Mouse (Mus musculus): ENCODE data around the gene Ptbp3. TPM values are rescaled to one million over a fixed set of nuclear protein-coding genes. Genes with fewer than 3 reads are reported as not detected.

The Ptbp3 gene
- polyA plus RNA-seq, 1 experiment, result 159 TPM

DNA sequence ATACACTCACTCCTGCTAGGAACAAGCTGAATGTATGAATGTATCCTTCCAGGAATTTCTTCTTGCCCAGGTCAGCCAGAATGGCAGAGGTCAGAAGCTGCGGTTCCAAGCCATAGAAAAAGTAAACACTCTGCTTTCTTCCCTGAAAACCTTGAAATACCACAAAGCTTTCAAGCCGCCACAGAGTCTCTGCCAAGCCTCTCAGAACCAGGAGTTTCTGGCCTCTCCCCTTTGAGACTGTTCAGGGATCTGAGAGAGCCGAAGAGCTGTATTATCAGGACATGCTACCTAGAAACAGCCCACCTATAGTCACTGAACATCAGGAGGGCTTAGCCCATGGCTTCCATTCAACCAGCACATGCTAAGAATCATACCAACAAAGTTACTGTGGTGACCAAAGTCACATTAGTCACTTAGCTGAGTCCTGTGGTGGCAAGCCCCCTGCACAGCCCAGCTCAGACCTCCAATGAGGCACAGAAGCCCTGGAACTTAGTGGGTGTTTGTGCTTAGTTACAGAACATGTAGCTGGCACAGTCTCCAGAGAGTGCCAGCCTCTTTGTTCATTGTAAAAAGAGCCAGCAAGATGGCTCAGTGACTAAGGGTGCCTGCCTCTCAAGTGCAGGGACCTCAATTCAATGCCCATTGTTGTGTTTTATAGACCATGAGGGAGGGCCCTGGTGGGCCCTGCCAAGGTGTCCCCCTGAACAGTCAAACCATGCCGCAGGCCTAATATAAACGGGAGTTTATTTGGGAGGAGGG, 127.0 kb downstream of the Ptbp3 start:
- H3K4me3 ChIP-seq (ENCODE audit: insufficient read depth, low read length), result no peak overlapping the region
- H3K4me1 ChIP-seq (ENCODE audit: control insufficient read depth, insufficient read depth, low read length), result peaks cover 43% of the 10 kb centered on the region
- H3K27ac ChIP-seq (ENCODE audit: insufficient read depth, low read depth, low read length), result no peak overlapping the region
- TF ChIP-seq CTCF (IDR thresholded peaks at IDR 0.05; ENCODE audit: low read depth, low read length) (no peak), POLR2A (IDR thresholded peaks at IDR 0.05; ENCODE audit: borderline replicate concordance, low read depth, low read length) (no peak)

Other genes with a start within 250 kb of the Ptbp3 start
- gene Susd1, start 110.7 kb downstream of the Ptbp3 start, polyA plus RNA-seq (2012; ENCODE audit: insufficient read depth, insufficient read length, missing spikeins), result 12.2 and 18.1 TPM in 2 replicates
- gene Hsdl2, start 32.2 kb upstream of the Ptbp3 start, polyA plus RNA-seq (2012; ENCODE audit: insufficient read depth, insufficient read length, missing spikeins), result 17.1 and 24.6 TPM in 2 replicates
- gene E130308A19Rik, start 76.8 kb upstream of the Ptbp3 start, polyA plus RNA-seq (2012; ENCODE audit: insufficient read depth, insufficient read length, missing spikeins), result 2.2 and 3.9 TPM in 2 replicates